Mouse (Mus musculus): ENCODE results near the gene Yif1b.

DNA sequence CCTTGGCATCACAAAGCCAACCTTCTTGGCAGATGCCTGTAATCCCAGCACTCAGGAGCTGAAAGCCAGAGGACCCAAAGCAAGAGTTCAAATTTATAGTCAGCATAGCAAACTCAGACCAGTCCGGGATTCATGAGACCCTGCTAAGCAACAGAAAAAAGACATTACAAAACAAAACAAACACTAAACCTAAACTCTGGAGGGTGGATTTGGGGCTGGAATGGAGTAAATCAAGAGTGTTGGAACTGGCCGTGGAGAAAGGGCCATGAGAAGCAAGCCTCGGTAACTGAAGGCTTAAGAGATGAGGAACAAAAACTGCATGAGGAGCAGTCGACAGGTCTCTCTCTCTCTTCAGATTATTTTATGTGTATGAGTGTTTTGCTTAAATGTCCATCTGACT, 45.7 kb downstream of the Yif1b start:
- TF ChIP-seq POU5F1 (IDR thresholded peaks at IDR 0.05; ENCODE audit: borderline replicate concordance, low read length), result no peak
- no peak for TF ChIP-seq CTCF (conservative IDR thresholded peaks at IDR 0.05; ENCODE audit: low read length)
- no peak for TF ChIP-seq NANOG (IDR thresholded peaks at IDR 0.05; ENCODE audit: borderline replicate concordance, low read length)

Data from E14TG2a.4 (cell line).